Mouse (Mus musculus) embryonic facial prominence, embryonic 15.5 days (tissue): ENCODE measurements around the gene Anks1b. TPM values are rescaled to one million over a fixed set of nuclear protein-coding genes. Genes with fewer than 3 reads are reported as not detected.
A peak's percentile ranks its signal among the peaks of the same experiment; 100 is the strongest.

Experiments used
- ATAC-seq: fragments of 200-750 bp; cut with Nextera tagmentation; 2 replicates; pipeline ENCODE4 v1.8.0; 2017; ENCODE audit warnings: low read depth, moderate TSS enrichment; ENCODE audit not compliant: insufficient number of reproducible peaks, low FRiP score, low TSS enrichment
- H3K27ac ChIP-seq: fragments of 300-500 bp; sonication (generic); replicated peaks from 2 replicates; pipeline ENCODE4 v1.5.1; 2015; ENCODE audit warnings: mild to moderate bottlenecking, inconsistent platforms
- H3K27me3 ChIP-seq: fragments of 300-500 bp; sonication (generic); 2 replicates; pipeline ENCODE4 v1.6.1; 2015; ENCODE audit warnings: inconsistent platforms
- H3K36me3 ChIP-seq: fragments of 300-500 bp; sonication (generic); 2 replicates; pipeline ENCODE4 v1.6.1; 2015; ENCODE audit warnings: mild to moderate bottlenecking, inconsistent platforms
- H3K4me1 ChIP-seq: fragments of 300-500 bp; sonication (generic); 2 replicates; pipeline ENCODE4 v1.6.1; 2015; ENCODE audit warnings: inconsistent platforms
- H3K4me2 ChIP-seq: fragments of 300-500 bp; sonication (generic); replicated peaks from 2 replicates; pipeline ENCODE4 v1.6.1; 2015; ENCODE audit warnings: mild to moderate bottlenecking, inconsistent platforms
- H3K4me3 ChIP-seq: fragments of 300-500 bp; sonication (generic); replicated peaks from 2 replicates; pipeline ENCODE4 v1.5.1; 2015; ENCODE audit warnings: mild to moderate bottlenecking, inconsistent platforms
- H3K9ac ChIP-seq: fragments of 300-500 bp; sonication (generic); 2 replicates; pipeline ENCODE4 v1.6.1; 2015; ENCODE audit warnings: inconsistent platforms
- H3K9me3 ChIP-seq: fragments of 300-500 bp; sonication (generic); replicated peaks from 2 replicates; pipeline ENCODE4 v1.6.1; 2016; ENCODE audit warnings: inconsistent platforms
- WGBS: fragments of 180-500 bp; shearing (Covaris S2); methylation state at CpG from one replicate; pipeline ENCODE4 v1.1.7; 2015; 5-methylcytosine and 5-hydroxymethylcytosine counted together
- polyA plus RNA-seq: library from polyadenylated mRNA; unstranded; fragments of >200 nt; fragmentation: Nextera tagmentation; extraction: Ambion mirVana; gene quantifications from 2 replicates; pipeline ENCODE4 v1.2.1, GENCODE M21; 2015

Anks1b gene
- polyA plus RNA-seq, 1 experiment from 2014 or later: 2.0 TPM

GRCm38 (mm10) chr10:89974361-89974760 lies 101.1 kb downstream of the Anks1b start:
- no peaks in the 10 kb centered on the region for H3K27me3 ChIP-seq
- H3K9me3 ChIP-seq: no peaks in the 10 kb centered on the region
- no peak overlapping the region for H3K4me2 ChIP-seq
- no peaks in the 10 kb centered on the region for H3K4me1 ChIP-seq
- H3K36me3 ChIP-seq: no peaks in the 10 kb centered on the region
- no peak overlapping the region for H3K9ac ChIP-seq
- no peak overlapping the region for H3K4me3 ChIP-seq
- H3K27ac ChIP-seq: no peak overlapping the region
- WGBS: 81% methylated on average over 4 of the region's 4 CpGs
- ATAC-seq: no peak

GRCm38 (mm10) chr10:89975431-89975841 lies 102.1 kb downstream of the Anks1b start:
- no peak overlapping the region for H3K9ac ChIP-seq
- H3K27ac ChIP-seq: no peak overlapping the region
- no peaks in the 10 kb centered on the region for H3K4me1 ChIP-seq
- H3K36me3 ChIP-seq: no peaks in the 10 kb centered on the region
- H3K27me3 ChIP-seq: no peaks in the 10 kb centered on the region
- H3K4me2 ChIP-seq: no peak overlapping the region
- no peak overlapping the region for H3K4me3 ChIP-seq
- H3K9me3 ChIP-seq: no peaks in the 10 kb centered on the region
- 58% methylated on average over 3 of the region's 3 CpGs for WGBS
- ATAC-seq: no peak

DNA sequence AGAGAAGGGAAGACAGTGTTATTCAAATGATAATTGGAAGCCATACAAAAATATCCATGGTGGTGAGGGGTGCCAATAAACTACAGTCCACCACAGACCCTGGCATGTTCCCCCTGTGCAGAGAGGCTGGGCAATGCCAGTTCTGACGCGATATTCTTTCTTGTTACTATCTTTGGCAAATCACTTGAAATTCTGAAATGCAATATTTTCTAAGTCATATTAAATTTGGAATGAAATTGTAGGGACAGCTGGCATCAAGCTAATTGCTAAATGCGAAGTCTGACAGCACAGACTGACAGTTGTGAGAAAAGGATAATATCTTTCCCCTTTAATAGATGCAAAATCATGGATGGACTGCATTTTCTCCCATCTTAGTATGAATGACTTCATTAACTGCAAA lies 103.3 kb downstream of the Anks1b start:
- Histone ChIP-seq H3K36me3 (no peaks in the 10 kb centered on the region), H3K4me2 (no peak overlapping the region), H3K9ac (no peak overlapping the region), H3K9me3 (no peaks in the 10 kb centered on the region), H3K27me3 (no peaks in the 10 kb centered on the region), H3K4me3 (no peak overlapping the region), H3K4me1 (no peaks in the 10 kb centered on the region), H3K27ac (no peak overlapping the region)
- WGBS: 85% methylated on average over 3 of the region's 3 CpGs
- no peak for ATAC-seq

DNA sequence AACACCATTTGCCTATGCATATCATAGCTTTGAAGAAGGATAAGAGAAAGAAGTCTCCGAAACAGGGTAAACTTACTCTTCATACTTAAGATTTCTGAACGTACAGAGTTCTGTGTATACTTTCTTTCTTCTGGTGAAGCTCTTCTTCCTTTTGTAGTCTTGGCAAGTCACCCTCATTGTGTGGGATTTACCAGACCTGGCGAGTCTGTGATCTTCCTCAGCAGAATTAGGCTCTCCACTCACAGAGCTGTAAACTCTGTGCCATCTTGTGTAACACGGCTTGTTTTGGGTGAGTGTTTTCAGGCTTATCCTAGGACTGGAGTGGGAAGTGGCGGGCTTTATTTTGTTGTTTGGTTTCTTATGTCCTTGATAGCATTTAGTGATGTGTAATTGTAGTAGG lies 120.9 kb downstream of the Anks1b start:
- no peak for ATAC-seq
- Histone ChIP-seq H3K4me1 (no peaks in the 10 kb centered on the region), H3K4me3 (no peak overlapping the region), H3K27me3 (no peaks in the 10 kb centered on the region), H3K9me3 (no peaks in the 10 kb centered on the region), H3K4me2 (no peak overlapping the region), H3K27ac (no peak overlapping the region), H3K9ac (no peak overlapping the region), H3K36me3 (no peaks in the 10 kb centered on the region)
- 80% methylated on average over 5 of the region's 5 CpGs for WGBS

DNA sequence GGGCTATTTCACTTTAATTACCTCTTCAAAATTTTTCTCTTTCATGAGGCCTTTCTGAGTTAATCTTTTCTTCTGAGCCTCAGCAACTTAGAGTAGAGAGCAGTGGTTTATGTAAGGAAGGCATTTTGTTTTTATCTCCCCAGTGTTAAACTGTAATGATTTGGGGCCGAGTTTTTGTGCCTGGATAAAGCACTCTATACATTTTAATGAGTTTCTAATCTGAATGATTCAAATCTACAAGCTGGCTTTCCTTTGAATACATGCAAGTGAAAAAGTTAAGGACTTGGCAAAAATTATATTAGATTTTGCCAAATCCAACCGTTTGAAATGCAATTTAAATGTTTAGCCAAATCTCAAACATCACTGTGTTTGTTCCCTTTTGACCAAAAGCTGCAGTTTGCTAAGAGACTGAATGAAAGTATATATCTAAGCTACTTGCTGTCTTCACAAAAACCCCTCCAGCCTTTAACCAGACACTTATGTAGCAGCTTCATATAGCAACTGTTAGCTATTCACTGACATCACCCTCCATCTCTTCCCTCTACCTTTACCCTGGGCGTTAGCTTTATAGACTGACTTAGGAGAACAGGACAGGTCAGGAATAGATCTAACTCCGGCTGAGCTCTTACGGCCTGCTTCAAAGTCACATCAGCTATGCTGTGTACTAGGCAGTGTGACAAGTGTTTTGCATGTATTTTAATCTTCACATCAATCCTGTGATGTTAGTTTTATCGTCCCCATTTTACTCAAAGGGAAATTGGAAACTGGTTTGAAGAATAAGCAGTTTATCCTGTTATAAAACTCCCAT lies 122.5 kb downstream of the Anks1b start:
- no peak overlapping the region for H3K4me2 ChIP-seq
- no peaks in the 10 kb centered on the region for H3K36me3 ChIP-seq
- no peak overlapping the region for H3K4me3 ChIP-seq
- WGBS: 65% methylated on average over 6 of the region's 6 CpGs
- no peaks in the 10 kb centered on the region for H3K27me3 ChIP-seq
- H3K4me1 ChIP-seq: no peaks in the 10 kb centered on the region
- no peak overlapping the region for H3K27ac ChIP-seq
- no peak for ATAC-seq
- no peaks in the 10 kb centered on the region for H3K9me3 ChIP-seq
- no peak overlapping the region for H3K9ac ChIP-seq

GRCm38 (mm10) chr10:90003980-90004729 lies 130.8 kb downstream of the Anks1b start:
- no peak for ATAC-seq
- 81% methylated on average over 3 of the region's 3 CpGs for WGBS

DNA sequence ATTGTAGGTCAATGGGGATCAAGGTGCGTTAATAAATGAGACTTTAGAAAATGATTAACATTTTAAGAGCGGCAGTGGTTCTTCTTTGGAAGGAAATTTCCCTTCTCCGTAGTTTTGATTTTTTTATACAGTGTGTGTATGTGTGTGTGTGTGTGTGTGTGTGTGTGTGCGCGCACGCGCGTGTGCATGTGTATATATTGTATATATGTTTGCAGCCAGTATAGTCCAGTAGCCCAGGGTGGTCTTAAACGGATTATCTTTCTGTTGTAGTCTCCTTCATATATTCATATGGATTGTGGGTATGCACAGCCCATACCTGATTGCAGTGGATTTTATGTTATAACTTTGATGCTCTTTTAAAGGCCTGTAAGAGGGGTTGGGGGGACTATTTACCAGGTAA lies 131.6 kb downstream of the Anks1b start:
- Histone ChIP-seq H3K36me3 (no peaks in the 10 kb centered on the region), H3K4me1 (no peaks in the 10 kb centered on the region), H3K27me3 (no peaks in the 10 kb centered on the region), H3K9ac (no peak overlapping the region), H3K4me2 (no peak overlapping the region), H3K9me3 (no peaks in the 10 kb centered on the region), H3K4me3 (no peak overlapping the region), H3K27ac (no peak overlapping the region)
- 96% methylated on average over 9 of the region's 9 CpGs for WGBS
- no peak for ATAC-seq

More at GRCm38 (mm10) chr10:90003980-90004729, 130.8 kb downstream of the Anks1b start:
- H3K4me2 ChIP-seq: no peak overlapping the region
- H3K4me3 ChIP-seq: no peak overlapping the region
- no peaks in the 10 kb centered on the region for H3K36me3 ChIP-seq
- no peaks in the 10 kb centered on the region for H3K27me3 ChIP-seq
- H3K27ac ChIP-seq: no peak overlapping the region
- no peak overlapping the region for H3K9ac ChIP-seq
- H3K9me3 ChIP-seq: no peaks in the 10 kb centered on the region
- no peaks in the 10 kb centered on the region for H3K4me1 ChIP-seq

DNA sequence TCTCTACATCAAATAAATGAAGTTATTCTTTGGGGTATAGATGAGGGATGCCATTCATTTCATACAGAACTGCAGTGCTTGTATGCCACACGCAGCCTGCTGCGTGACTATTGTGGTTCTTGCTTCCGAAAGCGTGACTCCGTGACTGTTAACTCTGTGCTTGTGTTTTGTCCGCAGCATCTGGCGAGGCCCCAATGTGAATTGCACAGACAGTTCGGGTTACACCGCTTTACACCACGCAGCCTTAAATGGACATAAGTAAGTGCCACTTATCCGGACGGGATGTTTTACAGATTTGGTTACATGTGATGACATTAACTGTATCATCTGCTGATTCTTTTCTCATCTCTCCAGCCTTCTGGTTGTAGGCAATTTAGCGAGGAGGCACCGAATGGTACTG lies 159.7 kb downstream of the Anks1b start:
- Histone ChIP-seq H3K4me2 (no peak overlapping the region), H3K4me1 (no peaks in the 10 kb centered on the region), H3K27ac (no peak overlapping the region), H3K36me3 (no peaks in the 10 kb centered on the region), H3K9me3 (no peaks in the 10 kb centered on the region), H3K27me3 (no peaks in the 10 kb centered on the region), H3K4me3 (no peak overlapping the region), H3K9ac (no peak overlapping the region)
- ATAC-seq: peak; percentile 51; the same call in 1 of the 2 replicates
- 38% methylated on average over 14 of the region's 14 CpGs for WGBS

- H3K27me3 ChIP-seq: no peaks in the 10 kb centered on the region
- H3K4me2 ChIP-seq: no peak overlapping the region
- H3K9me3 ChIP-seq: no peaks in the 10 kb centered on the region
- no peak overlapping the region for H3K4me3 ChIP-seq
- H3K27ac ChIP-seq: no peak overlapping the region
- 26% methylated on average over 5 of the region's 5 CpGs for WGBS
- H3K4me1 ChIP-seq: no peaks in the 10 kb centered on the region
- no peak overlapping the region for H3K9ac ChIP-seq
- ATAC-seq: 0 out of 2 replicates have a peak, but pooled peaks have one; percentile 43
- no peaks in the 10 kb centered on the region for H3K36me3 ChIP-seq
Observed at GRCm38 (mm10) chr10:90043287-90043686, 170.0 kb downstream of the Anks1b start.

GRCm38 (mm10) chr10:90043773-90044172 lies 170.5 kb downstream of the Anks1b start:
- ATAC-seq: no peak
- Histone ChIP-seq H3K36me3 (no peaks in the 10 kb centered on the region), H3K9me3 (no peaks in the 10 kb centered on the region), H3K4me2 (no peak overlapping the region), H3K27ac (no peak overlapping the region), H3K4me1 (no peaks in the 10 kb centered on the region), H3K9ac (no peak overlapping the region), H3K27me3 (no peaks in the 10 kb centered on the region), H3K4me3 (no peak overlapping the region)
- 43% methylated on average over 2 of the region's 2 CpGs for WGBS

- no peaks in the 10 kb centered on the region for H3K4me1 ChIP-seq
- H3K27me3 ChIP-seq: no peaks in the 10 kb centered on the region
- no peak overlapping the region for H3K4me3 ChIP-seq
- H3K4me2 ChIP-seq: no peak overlapping the region
- H3K27ac ChIP-seq: no peak overlapping the region
- ATAC-seq: no peak
- WGBS: 84% methylated on average over 8 of the region's 8 CpGs
- no peaks in the 10 kb centered on the region for H3K36me3 ChIP-seq
- H3K9me3 ChIP-seq: no peaks in the 10 kb centered on the region
- H3K9ac ChIP-seq: no peak overlapping the region
Observed at GRCm38 (mm10) chr10:90044229-90044628, 170.9 kb downstream of the Anks1b start.
